Mouse (Mus musculus) G1E-ER4 (cell line): ENCODE measurements around the gene Hoxd4. TPM values are rescaled to one million over a fixed set of nuclear protein-coding genes. Genes with fewer than 3 reads are reported as not detected.

Experiments
- GATA1 ChIP-seq: IDR thresholded peaks from one replicate; pipeline ENCODE4 v1.8.0; 2012; ENCODE audit warnings: low read length, inconsistent platforms
- polyA plus RNA-seq: library from polyadenylated mRNA; stranded (reverse); fragments of >175 nt; gene quantifications from 2 replicates; pipeline ENCODE4 v1.2.3, GENCODE M21; 2012

The Hoxd4 gene
- polyA plus RNA-seq, 1 experiment: not detected

DNA sequence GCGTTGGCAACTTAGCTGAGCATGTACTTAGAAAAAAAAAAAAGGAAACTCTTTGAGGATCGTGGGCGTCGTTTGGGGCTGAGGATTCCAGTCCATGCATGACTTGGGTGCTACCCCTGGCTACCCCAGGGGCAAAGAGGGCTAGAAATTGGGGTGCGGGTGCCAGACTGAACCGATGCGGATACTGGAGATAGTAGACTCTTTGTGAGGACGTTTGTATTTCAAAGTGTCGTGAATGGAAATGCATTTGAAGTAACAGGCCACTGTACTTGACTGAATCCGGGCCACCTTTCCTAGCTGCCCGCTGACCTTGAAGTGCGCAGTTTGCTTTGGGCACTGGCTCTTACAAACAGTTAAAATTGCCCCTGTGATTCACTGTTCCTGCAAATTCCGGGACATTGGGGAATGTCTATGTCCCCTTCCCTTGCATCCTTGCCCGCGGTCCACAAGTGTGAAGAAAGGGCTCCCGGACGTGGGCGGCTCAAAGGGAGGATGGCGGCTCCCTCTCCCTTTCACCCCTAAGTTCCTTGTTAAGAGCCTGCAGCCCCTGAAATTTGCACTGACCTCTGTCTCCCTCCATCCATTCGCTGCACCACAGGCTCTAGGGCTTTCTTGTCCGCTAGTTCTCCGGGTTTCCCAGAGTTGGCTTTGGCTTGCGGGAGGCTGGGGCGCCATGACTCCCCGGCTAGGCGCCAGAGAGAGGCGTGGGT, 24.6 kb upstream of the Hoxd4 start:
- TF ChIP-seq GATA1: no peak

DNA sequence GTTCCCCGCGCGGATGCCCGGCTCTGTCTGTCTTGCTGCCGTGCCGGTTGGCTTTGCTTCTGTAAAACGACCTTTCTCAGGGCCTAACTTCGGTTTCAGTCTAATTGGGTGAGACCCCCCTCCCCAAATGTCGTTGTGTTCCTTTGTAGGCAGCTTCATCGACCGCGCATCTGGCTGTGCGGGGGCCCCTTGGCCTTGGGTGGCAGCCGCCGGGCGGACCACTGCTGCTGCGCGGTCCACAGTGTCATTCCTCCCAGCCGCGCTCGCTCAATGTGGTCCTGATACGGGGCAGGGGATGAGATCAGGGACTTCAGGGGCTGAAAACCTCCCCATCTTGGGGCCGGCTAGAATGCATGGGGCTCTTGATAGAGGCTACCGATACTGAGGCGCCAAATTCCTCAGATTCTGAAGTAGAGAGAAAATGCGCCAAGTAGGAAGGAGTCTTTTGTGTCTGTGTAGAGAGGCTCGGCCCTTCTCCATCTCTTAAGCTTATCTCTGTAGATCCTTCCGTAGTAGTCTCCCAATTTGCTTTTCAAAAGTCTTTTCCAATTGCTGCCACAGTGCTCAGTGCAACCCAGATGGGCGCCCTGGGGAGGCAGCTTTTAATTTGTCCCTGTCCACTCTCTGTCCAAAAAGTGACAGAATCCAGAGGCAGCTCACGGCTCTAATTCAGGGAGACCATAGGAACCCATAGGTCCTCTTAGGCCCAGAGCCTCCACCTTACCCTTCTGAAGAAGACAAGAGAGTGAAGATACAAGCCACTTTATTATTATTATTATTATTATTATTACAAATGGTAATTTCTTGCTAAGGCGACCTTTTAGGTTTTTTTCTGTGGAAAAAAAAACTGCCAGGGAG, 23.8 kb upstream of the Hoxd4 start:
- TF ChIP-seq GATA1: no peak

DNA sequence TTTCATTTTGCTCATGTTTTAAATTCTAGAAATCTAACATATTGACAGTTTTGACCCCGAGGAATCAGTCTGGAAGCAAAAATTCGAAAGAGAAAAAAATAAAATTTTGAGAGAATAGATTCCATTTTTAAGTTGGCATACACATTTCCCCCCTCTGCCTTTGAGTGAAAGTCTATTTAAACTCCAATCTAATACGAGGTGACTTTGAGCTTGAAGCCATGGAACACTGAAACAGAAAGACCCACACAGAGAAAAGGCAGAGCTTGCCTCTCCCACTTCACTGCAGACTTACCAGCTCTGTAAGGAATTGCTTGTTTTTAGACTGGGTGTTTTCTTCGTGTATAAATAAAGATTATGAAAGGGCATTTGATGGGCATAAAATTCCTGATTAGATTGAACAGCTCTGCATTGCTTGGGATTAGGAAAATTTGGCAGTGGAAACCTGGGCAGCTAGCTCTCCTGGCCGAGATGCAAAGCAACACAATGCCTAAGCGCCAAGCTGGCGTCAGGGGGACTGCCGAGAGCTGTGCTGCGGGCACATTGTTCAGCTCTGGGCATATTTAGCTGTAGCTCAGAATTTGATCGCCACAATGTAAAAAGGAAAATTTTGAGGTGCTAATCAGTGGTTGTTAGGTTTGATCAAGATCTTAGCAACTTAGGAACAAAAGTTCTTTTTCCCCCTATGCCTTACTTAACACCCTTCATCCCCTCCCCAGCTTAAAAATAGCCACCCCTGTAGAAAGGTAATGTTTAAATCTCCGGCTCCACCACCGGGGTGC, 22.7 kb upstream of the Hoxd4 start:
- TF ChIP-seq GATA1: no peak

DNA sequence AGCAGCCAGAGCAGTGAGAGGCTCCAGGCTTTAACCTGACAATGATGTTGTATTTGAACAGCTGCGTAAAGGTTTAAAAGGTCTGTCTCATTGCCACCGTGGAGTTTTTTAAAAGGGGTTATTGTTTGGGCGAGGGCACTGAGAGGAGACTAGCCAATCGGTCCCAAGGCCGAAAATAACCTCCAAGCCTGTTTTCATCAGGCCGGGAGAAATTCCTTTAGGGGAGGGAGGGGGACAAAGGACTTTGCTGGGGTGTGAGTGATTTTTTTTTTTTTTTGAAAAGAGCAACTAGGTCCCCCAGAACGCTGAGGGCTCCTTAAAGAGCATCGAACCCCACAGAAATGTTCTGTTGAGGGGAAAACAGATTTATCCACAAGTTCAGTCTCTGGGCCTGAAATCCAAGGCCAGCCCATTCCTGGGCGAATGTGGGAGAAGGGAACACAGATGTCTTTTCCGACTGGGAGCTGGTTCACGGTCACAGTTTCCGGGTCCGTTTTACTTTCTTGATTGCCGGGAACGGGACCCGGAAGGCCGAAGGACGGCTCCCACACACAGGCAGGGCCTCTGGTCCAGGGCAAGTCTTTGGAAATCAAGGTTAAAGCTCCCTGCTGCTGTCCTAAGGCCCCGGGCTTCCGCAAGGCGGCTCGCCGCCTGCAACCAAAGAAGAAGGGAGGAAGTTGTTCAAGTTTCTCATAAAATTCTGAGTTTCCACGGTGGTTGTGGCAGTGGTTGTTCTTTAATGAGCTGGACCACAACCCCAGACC, 22.0 kb upstream of the Hoxd4 start:
- TF ChIP-seq GATA1: no peak

DNA sequence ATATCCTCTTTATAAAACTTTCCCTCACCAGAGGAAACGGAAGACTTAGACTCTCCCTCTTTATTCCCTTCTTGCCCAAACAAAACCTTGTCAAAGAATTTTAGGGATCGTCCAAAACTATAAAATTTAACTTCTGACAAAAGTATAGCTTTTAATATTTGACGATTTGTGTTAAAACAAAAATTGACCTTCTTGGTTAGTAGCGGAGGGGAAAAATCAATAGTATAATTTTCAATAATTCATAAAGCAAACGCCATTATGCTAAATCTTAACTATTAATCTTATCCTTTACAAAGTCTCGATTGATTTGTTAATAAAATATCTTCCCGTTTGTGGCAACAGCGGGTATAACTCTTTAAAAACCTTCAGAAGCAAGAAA, 21.4 kb upstream of the Hoxd4 start:
- no peak for TF ChIP-seq GATA1

- no peak for TF ChIP-seq GATA1
These were observed 20.4 kb upstream of the Hoxd4 start, which contains the start of gene Hoxd10 for GRCm38 (mm10) chr2:74691022-74691951. Gene Hoxd10 (plus strand): TSS chr2:74691924.

- no peak for TF ChIP-seq GATA1
These were observed 19.5 kb upstream of the Hoxd4 start for GRCm38 (mm10) chr2:74691995-74692807.

- TF ChIP-seq GATA1: no peak
These were observed 18.8 kb upstream of the Hoxd4 start for GRCm38 (mm10) chr2:74692808-74693431.

GRCm38 (mm10) chr2:74693432-74693827, 18.3 kb upstream of the Hoxd4 start:
- TF ChIP-seq GATA1: no peak

DNA sequence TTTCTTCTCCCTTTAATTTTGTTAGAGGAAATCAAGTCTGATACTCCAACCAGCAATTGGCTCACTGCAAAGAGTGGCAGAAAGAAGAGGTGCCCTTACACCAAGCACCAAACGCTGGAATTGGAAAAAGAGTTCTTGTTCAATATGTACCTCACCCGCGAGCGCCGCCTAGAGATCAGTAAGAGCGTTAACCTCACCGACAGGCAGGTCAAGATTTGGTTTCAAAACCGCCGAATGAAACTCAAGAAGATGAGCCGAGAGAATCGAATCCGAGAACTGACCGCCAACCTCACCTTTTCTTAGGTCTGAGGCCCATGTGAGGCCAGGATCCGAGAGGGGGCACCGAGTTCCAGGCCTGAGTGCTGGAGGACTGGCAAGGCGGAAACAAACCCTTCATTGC, 17.7 kb upstream of the Hoxd4 start:
- no peak for TF ChIP-seq GATA1

- TF ChIP-seq GATA1: no peak
These were observed 16.3 kb upstream of the Hoxd4 start for GRCm38 (mm10) chr2:74695383-74695782.

DNA sequence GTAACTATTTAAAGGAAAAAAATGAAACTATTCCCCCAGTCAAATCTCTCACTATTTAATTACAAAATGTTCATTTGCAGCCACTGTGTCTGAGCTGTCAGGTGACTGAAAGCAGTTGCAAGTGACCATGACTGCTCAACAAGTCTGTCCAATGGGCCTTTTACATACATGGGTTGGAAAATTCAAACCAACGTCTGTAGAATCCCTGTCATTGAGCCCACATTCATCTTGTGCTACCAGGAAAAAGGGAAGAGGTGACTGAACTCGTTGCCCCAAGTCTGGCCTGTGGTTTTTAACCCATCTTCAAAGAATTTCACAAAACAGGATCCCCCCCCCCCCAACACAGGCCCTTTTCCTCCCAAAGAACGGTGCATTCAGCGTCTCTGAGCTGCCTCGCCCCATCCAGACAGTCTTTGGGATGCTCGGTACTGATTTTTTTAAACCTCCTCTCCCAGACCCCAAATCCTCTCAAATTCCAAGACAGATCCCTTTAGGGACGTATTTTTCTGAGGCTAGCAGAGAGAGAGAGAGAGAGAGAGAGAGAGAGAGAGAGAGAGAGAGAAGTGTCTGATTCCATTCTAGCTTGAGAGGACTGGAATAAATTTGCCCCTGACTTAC, 15.8 kb upstream of the Hoxd4 start:
- no peak for TF ChIP-seq GATA1
